Mouse (Mus musculus) gastrocnemius, adult 2 months (tissue): Measurements from ENCODE around the gene Lrrc74a. TPM values are rescaled to one million over a fixed set of nuclear protein-coding genes. Genes with fewer than 3 reads are reported as not detected.

Experiments
- DNase-seq: peaks from one replicate; pipeline ENCODE4 v3.0.0; 2022
- H3K27ac ChIP-seq: fragments of 200-600 bp; 2 replicates; pipeline ENCODE4 v1.8.1; 2022; ENCODE audit warnings: mild to moderate bottlenecking
- H3K4me3 ChIP-seq: fragments of 200-600 bp; 2 replicates; pipeline ENCODE4 v1.8.1; 2022; ENCODE audit warnings: mild to moderate bottlenecking, moderate library complexity
- CTCF ChIP-seq: fragments of 200-600 bp; IDR thresholded peaks from 2 replicates; pipeline ENCODE4 v1.8.1; 2022; ENCODE audit warnings: antibody characterized with exemption, mild to moderate bottlenecking, moderate library complexity
- intact Hi-C: fragments of 180-260 bp; cut with DNase I; formaldehyde crosslinking; loops from one replicate; pipeline ENCODE4 v1.15.1; 2025
- total RNA-seq, 2 experiments: library from RNA; stranded (reverse); gene quantifications; 2 replicates each; pipeline ENCODE4 v1.2.3; 2021

Gene Lrrc74a
- total RNA-seq, 2 experiments from 2014 or later: not detected

DNA sequence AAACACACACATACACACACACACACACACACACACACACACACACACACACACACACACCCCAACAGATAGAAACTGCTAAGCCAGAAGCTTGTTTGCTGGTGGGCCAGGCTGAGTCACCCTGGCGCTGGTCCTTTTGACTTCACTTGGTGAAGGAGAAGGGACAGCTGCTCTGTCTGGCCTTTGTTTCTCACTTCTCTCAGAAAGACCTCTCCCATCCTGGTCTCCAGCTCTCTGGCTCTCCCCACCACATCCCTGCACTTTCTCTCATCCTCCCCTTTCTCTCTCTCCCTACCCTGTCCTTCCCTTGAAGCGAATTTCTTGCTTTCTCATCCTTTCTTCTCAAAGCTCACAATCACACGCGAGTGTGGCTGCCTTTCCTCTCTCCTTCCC lies 70.1 kb downstream of the Lrrc74a start:
- peak; percentile 65 for DNase-seq
- intact Hi-C loops: no loop called here
- peak overlapping the region; percentile 76 for H3K27ac ChIP-seq
- no peak for TF ChIP-seq CTCF
- no peak overlapping the region for H3K4me3 ChIP-seq

- H3K4me3 ChIP-seq: no peak overlapping the region
- DNase-seq: no peak
- H3K27ac ChIP-seq: peak overlapping the region; percentile 76
- TF ChIP-seq CTCF: no peak
- intact Hi-C loops: no loop called here
Observed at GRCm38 (mm10) chr12:86804857-86805256, 70.7 kb downstream of the Lrrc74a start.

- no peak for DNase-seq
- intact Hi-C loops: no loop called here
- Histone ChIP-seq H3K4me3 (no peak overlapping the region), H3K27ac (no peak overlapping the region; the same call in 1 of the 2 replicates)
- TF ChIP-seq CTCF: no peak
Observed at GRCm38 (mm10) chr12:86805315-86805714, 71.1 kb downstream of the Lrrc74a start.

DNA sequence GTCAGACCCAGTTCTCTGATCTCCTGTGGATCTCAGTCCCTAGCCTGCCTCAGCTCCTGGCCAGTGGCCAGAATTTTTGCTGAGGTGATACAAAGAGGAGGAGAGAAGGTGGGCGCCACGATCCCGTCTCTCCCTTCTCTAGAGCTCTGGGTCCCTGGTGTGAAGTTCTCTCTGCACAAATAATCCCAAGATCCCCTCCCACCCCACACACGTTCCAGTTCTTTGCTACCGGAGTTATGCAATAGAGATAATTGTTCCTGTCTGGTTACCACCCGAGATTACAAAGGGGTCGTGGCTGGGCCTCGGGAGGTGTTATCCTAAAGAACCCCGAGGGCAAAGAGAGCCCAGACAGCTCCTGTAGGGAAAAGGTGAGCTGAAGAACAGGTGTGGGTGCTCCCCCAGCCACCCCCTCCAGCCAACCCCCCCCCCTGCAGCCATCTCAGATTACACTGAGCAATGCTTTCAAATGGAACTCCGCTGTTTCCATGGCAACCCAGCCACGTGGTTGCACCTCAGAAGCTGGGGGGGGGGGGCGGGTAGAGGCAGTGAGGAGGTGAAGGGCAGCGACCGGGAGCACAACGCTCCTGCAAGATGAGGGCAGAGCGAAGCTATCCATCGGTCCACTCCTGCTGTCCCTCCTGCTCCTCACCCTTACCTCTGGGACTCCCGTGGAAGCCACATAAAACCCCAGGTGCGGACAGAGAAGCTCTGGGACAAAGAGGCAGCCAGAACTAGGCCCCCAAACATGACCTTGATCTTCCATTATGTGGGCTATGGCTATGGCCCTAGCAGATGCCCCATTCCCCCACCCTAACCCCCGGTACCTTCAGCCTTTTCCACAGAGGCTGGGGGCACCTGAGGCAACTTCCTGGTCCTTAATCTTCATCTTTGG lies 72.1 kb downstream of the Lrrc74a start:
- Histone ChIP-seq H3K4me3 (no peak overlapping the region), H3K27ac (peak overlapping the region; percentile 38; the same call in 1 of the 2 replicates)
- intact Hi-C loops: no loop called here
- no peak for TF ChIP-seq CTCF
- DNase-seq: peak; percentile 58

- no peak for TF ChIP-seq CTCF
- intact Hi-C loops: no loop called here
Observed at GRCm38 (mm10) chr12:86806923-86807794, 73.0 kb downstream of the Lrrc74a start.

GRCm38 (mm10) chr12:86807795-86808128 lies 73.6 kb downstream of the Lrrc74a start:
- Histone ChIP-seq H3K4me3 (no peak overlapping the region), H3K27ac (0 out of 2 replicates have a peak overlapping the region, but pooled peaks have one; percentile 6)
- TF ChIP-seq CTCF: no peak
- no peak for DNase-seq
- intact Hi-C loops: no loop called here

More at GRCm38 (mm10) chr12:86806923-86807794, 73.0 kb downstream of the Lrrc74a start:
- Histone ChIP-seq H3K4me3 (no peak overlapping the region), H3K27ac (peak overlapping the region; percentile 28; the same call in 1 of the 2 replicates)
- no peak for DNase-seq

DNA sequence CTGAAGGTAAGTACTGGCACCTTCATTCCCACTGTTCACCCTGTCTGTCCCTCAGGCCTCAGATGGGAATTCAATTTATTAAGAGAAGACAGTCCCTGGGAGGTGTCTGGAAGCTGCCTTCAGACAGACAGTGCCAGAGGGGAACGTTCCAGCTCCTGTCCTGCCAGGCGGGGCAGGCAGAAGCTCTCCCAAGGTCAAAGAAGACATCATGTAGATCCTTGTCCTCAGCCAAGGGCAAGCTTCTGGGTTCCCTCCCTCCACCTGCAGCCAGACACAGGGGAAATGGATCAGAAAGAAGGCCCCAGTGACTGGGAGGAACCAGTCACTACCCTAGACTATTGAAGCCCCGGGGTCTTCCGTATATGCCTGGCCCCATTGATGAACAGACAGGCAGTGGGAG lies 74.7 kb downstream of the Lrrc74a start:
- intact Hi-C loops: no loop called here
- DNase-seq: no peak
- no peak for TF ChIP-seq CTCF
- Histone ChIP-seq H3K4me3 (no peak overlapping the region), H3K27ac (peak overlapping the region; percentile 24; the same call in 1 of the 2 replicates)

DNA sequence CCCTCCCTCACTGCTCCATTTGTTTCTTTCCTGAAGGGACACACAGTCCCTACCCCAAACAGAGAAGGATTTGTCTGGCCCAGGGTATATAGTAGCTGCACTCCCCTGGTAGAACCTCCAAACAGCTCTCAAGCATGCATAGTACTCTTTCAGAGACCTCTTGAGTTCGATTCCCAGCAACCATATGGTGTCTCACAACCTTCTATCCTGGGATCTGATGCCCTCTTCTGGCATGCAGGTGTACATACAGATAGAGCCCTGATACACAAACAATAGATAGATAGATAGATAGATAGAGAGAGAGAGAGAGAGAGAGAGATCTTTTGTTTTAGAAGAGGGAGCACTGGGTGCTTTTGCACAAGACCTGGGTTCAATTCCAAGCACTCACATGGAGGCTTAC lies 75.9 kb downstream of the Lrrc74a start:
- intact Hi-C loops: no loop called here
- Histone ChIP-seq H3K4me3 (no peak overlapping the region), H3K27ac (peak overlapping the region; percentile 20; the same call in 1 of the 2 replicates)
- DNase-seq: no peak
- no peak for TF ChIP-seq CTCF

GRCm38 (mm10) chr12:86810725-86811444 lies 76.7 kb downstream of the Lrrc74a start:
- no peak for TF ChIP-seq CTCF
- Histone ChIP-seq H3K27ac (peak overlapping the region; percentile 41; the same call in 1 of the 2 replicates), H3K4me3 (no peak overlapping the region)
- intact Hi-C loops: no loop called here
- no peak for DNase-seq

DNA sequence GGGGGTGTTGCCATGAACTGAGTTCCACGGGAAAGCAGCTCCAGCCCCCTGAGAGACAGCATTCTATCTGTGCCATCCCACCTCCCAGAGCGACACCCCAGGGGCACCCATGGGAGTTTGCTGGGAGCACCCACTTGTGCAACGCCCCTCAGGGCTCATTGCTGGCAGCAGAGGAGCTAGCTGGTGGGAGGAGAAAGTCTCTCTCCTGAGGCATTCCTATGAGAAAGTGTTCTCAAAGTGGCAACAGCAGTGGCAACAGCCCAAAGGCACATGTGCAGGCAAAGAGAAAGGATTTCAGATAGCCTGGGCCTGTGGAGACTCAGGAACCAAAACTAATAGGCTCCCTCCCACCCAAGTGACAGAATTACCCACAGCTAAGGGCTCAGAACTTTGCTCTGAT lies 78.6 kb downstream of the Lrrc74a start:
- intact Hi-C loops: no loop called here
- no peak overlapping the region for H3K4me3 ChIP-seq
- TF ChIP-seq CTCF: no peak
- no peak for DNase-seq
- H3K27ac ChIP-seq: no peak overlapping the region

Other genes starting within 250 kb of the Lrrc74a start
- gene Vash1, start 55.7 kb upstream of the Lrrc74a start, total RNA-seq: 1 to 10 TPM; 4.0 to 6.9 TPM
- gene Angel1, start 7.9 kb upstream of the Lrrc74a start, total RNA-seq: 1 to 10 TPM; 3.9 to 4.8 TPM
- gene Irf2bpl, start 150.4 kb downstream of the Lrrc74a start, total RNA-seq: 10 to 100 TPM; 21.5 to 28.2 TPM
- gene Cipc, start 212.7 kb downstream of the Lrrc74a start, total RNA-seq: 10 to 100 TPM; 32.2 to 33.8 TPM